Mouse (Mus musculus): ENCODE measurements around the gene 2310033P09Rik. TPM values are rescaled to one million over a fixed set of nuclear protein-coding genes. Genes with fewer than 3 reads are reported as not detected.

The 2310033P09Rik gene
- polyA plus RNA-seq, 1 experiment from 2014 or later, result 22.1 TPM

DNA sequence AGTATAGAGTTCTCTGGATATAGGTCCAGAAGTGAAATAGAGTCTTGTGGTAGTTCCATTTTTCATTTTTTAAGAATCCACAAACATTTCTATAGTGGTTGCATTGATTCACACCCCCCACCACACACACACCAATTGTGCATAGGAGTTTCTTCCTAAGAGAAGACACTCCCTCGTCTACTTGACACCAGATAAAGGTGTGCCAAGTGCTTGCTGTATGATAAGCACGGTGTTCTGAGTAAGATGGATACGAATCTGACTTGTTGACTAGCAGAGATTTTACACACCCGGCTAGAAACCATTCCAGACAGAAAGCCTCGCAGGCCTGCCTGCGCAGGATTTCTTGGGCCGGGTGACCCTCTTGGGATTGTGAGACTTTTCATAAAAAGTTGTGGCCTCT lies 51.5 kb downstream of the 2310033P09Rik start:
- Histone ChIP-seq H3K9me3 (ENCODE audit: control insufficient read depth, low read length) (no peaks in the 10 kb centered on the region), H3K4me2 (ENCODE audit: low read length) (no peak overlapping the region), H3K36me3 (ENCODE audit: control insufficient read depth, insufficient read depth, low read length) (no peaks in the 10 kb centered on the region), H3K27ac (replicated peaks in 1 of 2; ENCODE audit: control insufficient read depth in 1 of 2, insufficient read depth in 1 of 2, low read depth in 2 of 2, low read length in 2 of 2) (no peak overlapping the region), H3K27me3 (ENCODE audit: control insufficient read depth, insufficient read depth, low read length) (peaks cover 34% of the 10 kb centered on the region), H3K9ac (ENCODE audit: low read length) (no peak overlapping the region), H3K4me1 (ENCODE audit: control insufficient read depth in 2 of 2, insufficient read depth in 2 of 2, low read length in 2 of 2) (peaks cover 4 to 11% of the 10 kb centered on the region in 2 experiments; a peak in 3 of 4 replicates), H3K4me3 (ENCODE audit: control insufficient read depth in 1 of 2, insufficient read depth in 1 of 2, low read depth in 1 of 2, low read length in 2 of 2) (no peak overlapping the region)
- no peak for ATAC-seq (ENCODE audit: insufficient number of reproducible peaks, insufficient read depth, low FRiP score, low read depth)
- 42% methylated on average over 7 of the region's 7 CpGs for WGBS

Other genes starting within 250 kb of the 2310033P09Rik start
- 33.4 and 36.1 TPM in 2 replicates for gene Trim11, start 230.2 kb upstream of the 2310033P09Rik start, polyA plus RNA-seq (2014; fragmentation: Nextera tagmentation; extraction: Ambion mirVana)
- 69.1 and 69.4 TPM in 2 replicates for gene Obscn, start 71.9 kb upstream of the 2310033P09Rik start, polyA plus RNA-seq (2014; fragmentation: Nextera tagmentation; extraction: Ambion mirVana)
- gene Iba57, start 44.6 kb upstream of the 2310033P09Rik start, polyA plus RNA-seq (2014; fragmentation: Nextera tagmentation; extraction: Ambion mirVana), result 4.6 and 4.9 TPM in 2 replicates
- gene Gjc2, start 25.1 kb upstream of the 2310033P09Rik start, polyA plus RNA-seq (2014; fragmentation: Nextera tagmentation; extraction: Ambion mirVana), result 0.23 and 0.39 TPM in 2 replicates
- 133 and 136 TPM in 2 replicates for gene Guk1, start 16.1 kb upstream of the 2310033P09Rik start, polyA plus RNA-seq (2014; fragmentation: Nextera tagmentation; extraction: Ambion mirVana)
- 131 and 133 TPM in 2 replicates for gene Mrpl55, start 5.8 kb upstream of the 2310033P09Rik start, polyA plus RNA-seq (2014; fragmentation: Nextera tagmentation; extraction: Ambion mirVana)
- 556 and 557 TPM in 2 replicates for gene Arf1, start 19.9 kb downstream of the 2310033P09Rik start, polyA plus RNA-seq (2014; fragmentation: Nextera tagmentation; extraction: Ambion mirVana)
- gene Wnt3a, start 82.4 kb downstream of the 2310033P09Rik start, polyA plus RNA-seq (2014; fragmentation: Nextera tagmentation; extraction: Ambion mirVana), result not detected in 2 replicates
- gene Wnt9a, start 98.6 kb downstream of the 2310033P09Rik start, polyA plus RNA-seq (2014; fragmentation: Nextera tagmentation; extraction: Ambion mirVana), result 0.97 and 1.2 TPM in 2 replicates
- not detected in 2 replicates for gene Prss38, start 167.3 kb downstream of the 2310033P09Rik start, polyA plus RNA-seq (2014; fragmentation: Nextera tagmentation; extraction: Ambion mirVana)
- gene Jmjd4, start 241.7 kb downstream of the 2310033P09Rik start, polyA plus RNA-seq (2014; fragmentation: Nextera tagmentation; extraction: Ambion mirVana), result 10.8 and 11.4 TPM in 2 replicates
- 93.8 and 98.8 TPM in 2 replicates for gene Snap47, start 242.9 kb downstream of the 2310033P09Rik start, polyA plus RNA-seq (2014; fragmentation: Nextera tagmentation; extraction: Ambion mirVana)